Mouse (Mus musculus) spleen, adult 18-20 months (tissue): ENCODE results near the gene Rnls.
A peak's percentile ranks its signal among the peaks of the same experiment; 100 is the strongest.

Source experiments
- DNase-seq, 2 experiments: peaks; one replicate each; pipeline ENCODE4 v3.0.0; 2022; ENCODE audit warnings: mixed read lengths in 2 of 2

Gene Rnls

DNA sequence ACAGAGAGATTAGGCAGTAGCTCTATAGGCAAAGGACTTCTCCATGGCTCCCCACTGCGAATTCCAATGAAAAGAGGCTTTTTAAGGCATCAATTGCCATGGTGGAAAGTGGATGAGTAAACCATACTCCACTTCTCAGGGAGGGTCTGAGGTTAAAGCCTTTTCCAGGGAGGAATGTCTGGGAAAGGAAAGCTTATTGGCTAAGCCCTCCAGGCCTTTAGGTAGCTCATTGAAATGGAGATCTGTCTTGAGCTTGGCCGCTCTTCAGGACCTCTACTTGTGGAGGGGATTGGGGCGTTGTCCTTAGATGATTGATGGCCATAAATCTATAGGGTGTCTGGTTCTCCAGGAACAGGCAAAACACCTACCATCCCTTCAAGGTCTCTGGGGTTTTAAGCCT lies 213.2 kb downstream of the Rnls start:
- DNase-seq, result no peak

GRCm38 (mm10) chr19:33178367-33178766 lies 213.7 kb downstream of the Rnls start:
- DNase-seq, result no peak

GRCm38 (mm10) chr19:33173991-33174390 lies 218.1 kb downstream of the Rnls start:
- DNase-seq, result no peak

DNA sequence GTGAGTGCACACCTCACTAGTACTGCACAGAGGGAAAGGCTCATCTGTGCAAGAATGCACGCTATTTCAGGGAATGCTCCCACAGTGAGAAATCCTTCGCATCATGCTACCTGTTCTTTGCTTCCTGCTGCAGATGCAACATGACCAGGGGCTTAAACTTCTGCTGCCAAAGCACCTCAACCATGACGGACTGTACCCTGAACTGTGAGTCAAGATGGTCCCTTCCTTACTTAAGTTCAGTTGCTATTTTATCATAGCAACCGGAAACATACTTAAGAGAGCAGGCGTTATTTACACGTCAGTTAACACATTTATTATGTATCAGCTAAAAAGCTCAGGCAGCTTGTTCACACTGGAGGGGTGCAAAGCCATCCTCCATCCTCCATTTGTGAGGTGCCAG lies 222.2 kb downstream of the Rnls start:
- no peak for DNase-seq

DNA sequence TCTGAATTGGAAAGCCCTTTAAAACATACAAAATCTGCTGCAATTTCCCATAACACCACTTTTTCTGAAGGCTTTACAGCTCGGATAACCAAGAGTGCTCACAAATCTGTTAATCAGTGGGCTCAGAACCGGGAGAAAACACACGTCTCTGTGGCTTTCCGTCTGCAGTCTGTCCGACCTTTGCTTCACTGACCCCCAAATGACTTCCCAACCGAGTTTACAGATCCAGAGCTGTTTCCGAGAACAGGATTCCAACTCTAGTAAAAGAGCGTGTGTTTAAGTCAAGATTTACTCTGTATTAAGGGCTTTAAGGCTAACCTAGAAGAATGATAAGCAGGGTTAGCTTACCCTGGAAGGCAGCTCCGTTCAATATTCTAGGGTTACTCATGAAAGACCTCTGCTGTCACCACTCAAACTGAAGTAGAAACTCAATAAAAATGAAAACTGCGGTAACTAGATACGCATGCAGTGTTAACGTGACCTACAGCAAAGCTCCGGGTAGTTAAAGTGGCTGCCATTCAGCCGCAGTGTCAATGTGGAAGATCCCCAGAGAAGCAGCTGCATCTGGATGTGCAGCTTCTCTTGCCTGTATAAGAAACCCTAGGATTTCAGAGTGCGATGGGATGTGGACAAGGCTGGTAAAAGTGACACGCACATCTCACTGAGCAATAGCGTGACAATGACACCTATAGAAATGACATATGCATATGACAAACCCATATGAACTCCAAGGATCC lies 224.4 kb downstream of the Rnls start:
- no peak for DNase-seq

- no peak for DNase-seq
Measured at GRCm38 (mm10) chr19:33164801-33165200, 227.3 kb downstream of the Rnls start.

GRCm38 (mm10) chr19:33161903-33162302 lies 230.2 kb downstream of the Rnls start:
- DNase-seq, result no peak

GRCm38 (mm10) chr19:33159897-33160296 lies 232.2 kb downstream of the Rnls start:
- DNase-seq, result no peak

- no peak for DNase-seq
Measured at GRCm38 (mm10) chr19:33159192-33159591, 232.9 kb downstream of the Rnls start.

DNA sequence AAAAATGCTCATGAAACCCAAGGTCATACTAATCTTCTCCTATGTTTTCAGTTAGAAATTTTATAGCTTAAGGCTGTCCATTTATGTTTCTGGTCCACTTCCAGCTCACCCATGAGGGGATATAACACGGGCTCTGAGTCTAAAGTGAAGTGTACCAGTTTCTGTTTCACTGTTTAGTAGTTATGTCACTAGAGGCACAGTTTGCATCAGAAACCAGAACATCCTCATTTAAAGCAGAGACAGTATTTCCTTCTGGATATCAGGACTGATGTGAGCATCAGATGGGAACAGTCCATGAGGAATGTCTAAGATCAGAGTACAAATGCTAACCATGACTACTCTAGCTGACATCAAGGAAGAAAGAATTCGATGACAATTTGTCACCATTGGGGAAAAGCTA lies 233.9 kb downstream of the Rnls start:
- no peak for DNase-seq

DNA sequence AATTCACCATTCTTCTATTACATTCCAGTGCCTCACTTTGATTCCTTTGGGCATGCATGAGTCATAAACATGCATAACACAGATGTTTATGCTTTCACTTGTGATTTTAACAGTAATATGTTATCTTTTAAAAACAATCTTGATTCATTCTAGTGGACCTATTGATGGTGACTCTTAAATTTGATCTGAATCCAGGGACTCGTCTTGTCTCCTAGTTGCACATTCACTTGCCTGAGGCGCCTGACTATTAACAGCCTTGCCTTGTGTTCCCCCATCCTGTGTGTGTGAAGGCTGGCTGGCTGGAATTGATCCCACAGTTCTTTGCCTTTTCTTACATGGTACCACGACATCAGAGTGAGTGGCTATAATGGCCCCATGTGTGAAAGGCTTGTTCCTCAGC lies 243.7 kb downstream of the Rnls start:
- DNase-seq, result no peak

- DNase-seq, result no peak
Measured at GRCm38 (mm10) chr19:33143198-33143597, 248.9 kb downstream of the Rnls start.

GRCm38 (mm10) chr19:33137316-33137715 lies 254.8 kb downstream of the Rnls start:
- DNase-seq, result no peak

DNA sequence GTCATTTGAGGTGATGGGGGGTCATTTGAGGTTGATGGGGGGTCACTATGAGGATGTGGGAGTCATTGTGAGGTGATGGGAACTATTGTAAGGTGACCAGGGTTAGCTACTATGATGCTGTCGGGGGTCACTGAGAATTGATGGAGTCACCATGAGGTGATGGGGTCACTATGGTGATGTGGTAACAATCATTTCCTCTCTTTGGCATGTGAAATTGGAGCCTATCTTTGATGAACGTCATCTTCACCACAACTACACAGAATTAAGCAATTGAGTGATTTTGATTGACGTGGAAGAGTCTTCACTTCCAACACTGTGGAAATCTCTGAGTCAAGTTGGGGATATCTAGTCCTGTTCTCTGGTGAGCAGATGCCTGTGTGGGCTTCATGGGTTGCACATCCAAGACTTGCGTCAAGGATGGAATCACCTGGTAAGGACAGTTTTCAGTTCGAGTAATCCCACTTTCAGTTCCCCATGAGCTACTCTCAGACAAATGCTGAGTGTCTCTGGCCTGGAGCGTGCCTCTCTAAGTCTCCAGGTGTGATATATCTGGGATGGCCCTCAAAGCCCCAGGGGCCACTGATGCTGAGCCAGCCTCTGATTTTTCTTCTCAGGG lies 269.4 kb downstream of the Rnls start:
- no peak for DNase-seq

DNA sequence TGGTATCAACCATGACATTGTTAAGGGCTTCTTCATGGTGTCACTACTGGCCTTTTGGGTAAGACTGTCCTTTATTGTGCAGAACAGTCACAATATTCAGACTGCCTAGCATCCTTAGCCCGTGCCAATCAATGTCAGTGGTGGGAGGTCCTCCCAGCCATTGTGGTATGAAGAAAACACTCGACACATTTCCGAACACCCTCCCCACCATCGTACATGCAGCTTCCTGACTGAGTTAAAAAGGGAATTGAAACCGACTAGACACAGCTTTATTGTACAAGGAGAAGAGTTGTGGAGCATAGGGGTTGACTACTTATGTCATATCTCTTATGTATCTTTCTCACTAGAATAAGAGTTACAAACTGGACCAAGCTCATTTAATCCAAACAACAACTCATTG lies 272.1 kb downstream of the Rnls start:
- DNase-seq, result peak in 1 of 2 experiments; percentile 41

- DNase-seq, result no peak
Measured at GRCm38 (mm10) chr19:33118898-33119297, 273.2 kb downstream of the Rnls start.

- no peak for DNase-seq
Measured at GRCm38 (mm10) chr19:33114631-33115295, 277.3 kb downstream of the Rnls start.

DNA sequence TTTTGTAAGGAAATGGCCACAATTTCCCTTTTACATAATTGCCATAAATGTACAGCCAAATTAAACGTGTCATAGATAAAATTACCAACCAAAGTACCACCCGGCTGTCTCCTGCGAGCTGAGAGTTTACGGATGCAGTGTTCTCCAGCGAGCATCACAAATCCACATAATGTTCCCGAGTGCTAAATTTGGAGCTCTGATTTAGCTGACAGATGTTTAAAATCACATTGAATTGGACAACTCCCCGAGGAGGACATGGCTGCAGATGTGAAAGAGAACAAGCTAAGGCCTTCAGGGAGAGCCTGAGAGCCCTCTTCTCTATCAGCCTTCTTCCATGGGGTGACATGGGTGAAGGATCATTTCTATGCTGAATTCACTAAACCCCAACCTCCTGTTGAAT lies 278.3 kb downstream of the Rnls start:
- no peak for DNase-seq

- DNase-seq, result no peak
Measured at GRCm38 (mm10) chr19:33110404-33110803, 281.7 kb downstream of the Rnls start.

DNA sequence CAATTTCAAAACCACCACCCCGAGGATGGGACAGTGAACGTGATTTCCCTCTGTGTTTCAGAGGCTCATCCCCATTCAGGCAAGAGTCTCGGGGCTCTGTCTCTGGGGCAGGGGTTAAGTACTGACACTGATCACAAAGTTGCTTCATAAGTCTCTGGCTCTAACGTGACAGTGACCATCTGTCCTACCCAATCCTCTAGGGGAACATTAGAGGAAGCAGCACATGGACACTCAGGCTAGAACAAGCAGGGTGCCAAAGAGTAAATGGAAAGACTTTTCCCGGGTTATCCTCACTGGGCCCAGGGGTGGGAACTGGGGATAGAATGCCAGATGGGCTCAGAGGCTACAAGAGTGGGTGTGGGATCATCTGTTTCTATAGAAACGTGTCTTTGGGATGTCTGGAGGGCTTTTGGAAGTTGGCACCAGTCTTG lies 282.1 kb downstream of the Rnls start:
- DNase-seq, result no peak

GRCm38 (mm10) chr19:33109141-33109540 lies 283.0 kb downstream of the Rnls start:
- no peak for DNase-seq

DNA sequence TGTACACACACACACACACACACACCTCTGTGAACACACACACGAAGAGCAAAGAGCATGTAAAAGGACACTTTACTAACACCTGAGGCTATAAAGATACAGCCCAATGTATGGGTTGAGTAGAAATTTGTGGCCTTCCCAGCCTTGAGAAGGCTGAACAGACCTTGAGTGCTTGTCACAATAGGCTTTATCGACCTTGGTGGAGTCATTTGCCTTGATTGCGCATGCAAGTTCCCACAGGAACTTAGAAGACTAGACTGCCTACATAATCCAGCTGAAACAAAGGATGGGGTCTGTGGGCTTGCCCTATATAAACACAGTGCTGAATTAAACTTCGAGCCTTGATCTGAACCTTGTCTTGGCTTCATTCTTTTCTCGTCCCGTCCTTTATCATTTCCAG lies 288.2 kb downstream of the Rnls start:
- no peak for DNase-seq

GRCm38 (mm10) chr19:33102783-33103139 lies 289.3 kb downstream of the Rnls start:
- DNase-seq, result no peak
